Mouse (Mus musculus): ENCODE results near the gene Zbtb20. TPM values are rescaled to one million over a fixed set of nuclear protein-coding genes. Genes with fewer than 3 reads are reported as not detected.

The Zbtb20 gene
- polyA plus RNA-seq, 1 experiment from 2014 or later: 20.2 TPM

- Histone ChIP-seq H3K27me3 (no peaks in the 10 kb centered on the region), H3K9me3 (no peaks in the 10 kb centered on the region), H3K27ac (peak overlapping the region; percentile 60; the same call in 1 of the 2 replicates), H3K9ac (no peak overlapping the region), H3K4me3 (no peak overlapping the region), H3K4me2 (no peak overlapping the region), H3K4me1 (peaks cover 13% of the 10 kb centered on the region; the same call in 1 of the 2 replicates), H3K36me3 (no peaks in the 10 kb centered on the region)
- 38% methylated on average over 6 of the region's 6 CpGs for WGBS
- peak; percentile 48; the same call in 1 of the 2 replicates for ATAC-seq (ENCODE audit: insufficient number of reproducible peaks, insufficient read depth, low FRiP score, low TSS enrichment, low read depth)
These were observed 254.9 kb downstream of the Zbtb20 start for GRCm38 (mm10) chr16:43130583-43130982.

GRCm38 (mm10) chr16:43131077-43131476 lies 255.4 kb downstream of the Zbtb20 start:
- no peak for ATAC-seq (ENCODE audit: insufficient number of reproducible peaks, insufficient read depth, low FRiP score, low TSS enrichment, low read depth)
- H3K4me2 ChIP-seq: no peak overlapping the region
- H3K9me3 ChIP-seq: no peaks in the 10 kb centered on the region
- H3K4me1 ChIP-seq: peaks cover 13% of the 10 kb centered on the region; the same call in 1 of the 2 replicates
- H3K36me3 ChIP-seq: no peaks in the 10 kb centered on the region
- H3K27ac ChIP-seq: peak overlapping the region; percentile 51; the same call in 1 of the 2 replicates
- H3K4me3 ChIP-seq: no peak overlapping the region
- no peak overlapping the region for H3K9ac ChIP-seq
- no peaks in the 10 kb centered on the region for H3K27me3 ChIP-seq

GRCm38 (mm10) chr16:43168506-43168905 lies 292.8 kb downstream of the Zbtb20 start:
- H3K4me1 ChIP-seq: no peaks in the 10 kb centered on the region
- H3K27ac ChIP-seq: no peak overlapping the region
- no peaks in the 10 kb centered on the region for H3K9me3 ChIP-seq
- no peak overlapping the region for H3K9ac ChIP-seq
- H3K36me3 ChIP-seq: no peaks in the 10 kb centered on the region
- ATAC-seq (ENCODE audit: insufficient number of reproducible peaks, insufficient read depth, low FRiP score, low TSS enrichment, low read depth): no peak
- H3K4me3 ChIP-seq: no peak overlapping the region
- no peaks in the 10 kb centered on the region for H3K27me3 ChIP-seq
- WGBS: 71% methylated on average over 4 of the region's 4 CpGs
- no peak overlapping the region for H3K4me2 ChIP-seq

- 70% methylated on average over 2 of the region's 2 CpGs for WGBS
These were observed 293.7 kb downstream of the Zbtb20 start for GRCm38 (mm10) chr16:43169273-43169905.

GRCm38 (mm10) chr16:43172139-43172538 lies 296.5 kb downstream of the Zbtb20 start:
- no peaks in the 10 kb centered on the region for H3K4me1 ChIP-seq
- WGBS: 49% methylated on average over 2 of the region's 2 CpGs
- H3K36me3 ChIP-seq: no peaks in the 10 kb centered on the region
- H3K9ac ChIP-seq: no peak overlapping the region
- no peak overlapping the region for H3K27ac ChIP-seq
- no peaks in the 10 kb centered on the region for H3K27me3 ChIP-seq
- no peak overlapping the region for H3K4me3 ChIP-seq
- no peaks in the 10 kb centered on the region for H3K9me3 ChIP-seq
- ATAC-seq (ENCODE audit: insufficient number of reproducible peaks, insufficient read depth, low FRiP score, low TSS enrichment, low read depth): no peak
- no peak overlapping the region for H3K4me2 ChIP-seq

More at GRCm38 (mm10) chr16:43169273-43169905, 293.7 kb downstream of the Zbtb20 start:
- H3K27ac ChIP-seq: no peak overlapping the region
- no peak overlapping the region for H3K9ac ChIP-seq
- H3K4me1 ChIP-seq: no peaks in the 10 kb centered on the region
- no peak overlapping the region for H3K4me2 ChIP-seq
- H3K4me3 ChIP-seq: no peak overlapping the region
- H3K9me3 ChIP-seq: no peaks in the 10 kb centered on the region
- no peaks in the 10 kb centered on the region for H3K36me3 ChIP-seq
- no peaks in the 10 kb centered on the region for H3K27me3 ChIP-seq
- ATAC-seq (ENCODE audit: insufficient number of reproducible peaks, insufficient read depth, low FRiP score, low TSS enrichment, low read depth): no peak

GRCm38 (mm10) chr16:43172912-43173311 lies 297.2 kb downstream of the Zbtb20 start:
- 69% methylated on average over 1 of the region's 1 CpGs for WGBS
- no peaks in the 10 kb centered on the region for H3K27me3 ChIP-seq
- no peak for ATAC-seq (ENCODE audit: insufficient number of reproducible peaks, insufficient read depth, low FRiP score, low TSS enrichment, low read depth)
- H3K27ac ChIP-seq: no peak overlapping the region
- no peaks in the 10 kb centered on the region for H3K4me1 ChIP-seq
- H3K9ac ChIP-seq: no peak overlapping the region
- no peak overlapping the region for H3K4me2 ChIP-seq
- no peaks in the 10 kb centered on the region for H3K9me3 ChIP-seq
- no peaks in the 10 kb centered on the region for H3K36me3 ChIP-seq
- no peak overlapping the region for H3K4me3 ChIP-seq

- no peaks in the 10 kb centered on the region for H3K9me3 ChIP-seq
- no peak for ATAC-seq (ENCODE audit: insufficient number of reproducible peaks, insufficient read depth, low FRiP score, low TSS enrichment, low read depth)
- no peak overlapping the region for H3K27ac ChIP-seq
- no peak overlapping the region for H3K4me3 ChIP-seq
- H3K9ac ChIP-seq: no peak overlapping the region
- H3K4me2 ChIP-seq: no peak overlapping the region
- H3K4me1 ChIP-seq: no peaks in the 10 kb centered on the region
- 89% methylated on average over 2 of the region's 2 CpGs for WGBS
- no peaks in the 10 kb centered on the region for H3K36me3 ChIP-seq
- no peaks in the 10 kb centered on the region for H3K27me3 ChIP-seq
These were observed 299.1 kb downstream of the Zbtb20 start for GRCm38 (mm10) chr16:43174815-43175214.

GRCm38 (mm10) chr16:43181038-43181437 lies 305.4 kb downstream of the Zbtb20 start:
- 85% methylated on average over 1 of the region's 1 CpGs for WGBS
- H3K4me2 ChIP-seq: no peak overlapping the region
- H3K36me3 ChIP-seq: no peaks in the 10 kb centered on the region
- no peak for ATAC-seq (ENCODE audit: insufficient number of reproducible peaks, insufficient read depth, low FRiP score, low TSS enrichment, low read depth)
- H3K9ac ChIP-seq: no peak overlapping the region
- no peak overlapping the region for H3K27ac ChIP-seq
- H3K4me1 ChIP-seq: no peaks in the 10 kb centered on the region
- no peak overlapping the region for H3K4me3 ChIP-seq
- no peaks in the 10 kb centered on the region for H3K27me3 ChIP-seq
- no peaks in the 10 kb centered on the region for H3K9me3 ChIP-seq

GRCm38 (mm10) chr16:43190390-43190789 lies 314.7 kb downstream of the Zbtb20 start:
- 81% methylated on average over 1 of the region's 1 CpGs for WGBS
- Histone ChIP-seq H3K36me3 (no peaks in the 10 kb centered on the region), H3K9me3 (no peaks in the 10 kb centered on the region), H3K9ac (no peak overlapping the region), H3K4me3 (no peak overlapping the region), H3K27me3 (no peaks in the 10 kb centered on the region), H3K4me1 (no peaks in the 10 kb centered on the region), H3K27ac (no peak overlapping the region), H3K4me2 (no peak overlapping the region)
- no peak for ATAC-seq (ENCODE audit: insufficient number of reproducible peaks, insufficient read depth, low FRiP score, low TSS enrichment, low read depth)

- Histone ChIP-seq H3K4me1 (no peaks in the 10 kb centered on the region), H3K9me3 (no peaks in the 10 kb centered on the region), H3K4me2 (no peak overlapping the region), H3K9ac (no peak overlapping the region), H3K4me3 (no peak overlapping the region), H3K27me3 (no peaks in the 10 kb centered on the region), H3K36me3 (no peaks in the 10 kb centered on the region), H3K27ac (no peak overlapping the region)
- 89% methylated on average over 9 of the region's 9 CpGs for WGBS
- no peak for ATAC-seq (ENCODE audit: insufficient number of reproducible peaks, insufficient read depth, low FRiP score, low TSS enrichment, low read depth)
These were observed 315.6 kb downstream of the Zbtb20 start for GRCm38 (mm10) chr16:43191060-43191850.

- 77% methylated on average over 6 of the region's 6 CpGs for WGBS
- no peak for ATAC-seq (ENCODE audit: insufficient number of reproducible peaks, insufficient read depth, low FRiP score, low TSS enrichment, low read depth)
- H3K4me2 ChIP-seq: no peak overlapping the region
These were observed 318.1 kb downstream of the Zbtb20 start for GRCm38 (mm10) chr16:43193631-43194239.

More at GRCm38 (mm10) chr16:43193631-43194239, 318.1 kb downstream of the Zbtb20 start:
- H3K9ac ChIP-seq: no peak overlapping the region
- no peaks in the 10 kb centered on the region for H3K9me3 ChIP-seq
- H3K27ac ChIP-seq: no peak overlapping the region
- H3K4me1 ChIP-seq: no peaks in the 10 kb centered on the region
- H3K4me3 ChIP-seq: no peak overlapping the region
- H3K36me3 ChIP-seq: no peaks in the 10 kb centered on the region
- no peaks in the 10 kb centered on the region for H3K27me3 ChIP-seq

Data from embryonic facial prominence, embryonic 13.5 days (tissue).